Comparison of ENCODE assay signal across 8 mouse cellular contexts in the genomic region with DNA sequence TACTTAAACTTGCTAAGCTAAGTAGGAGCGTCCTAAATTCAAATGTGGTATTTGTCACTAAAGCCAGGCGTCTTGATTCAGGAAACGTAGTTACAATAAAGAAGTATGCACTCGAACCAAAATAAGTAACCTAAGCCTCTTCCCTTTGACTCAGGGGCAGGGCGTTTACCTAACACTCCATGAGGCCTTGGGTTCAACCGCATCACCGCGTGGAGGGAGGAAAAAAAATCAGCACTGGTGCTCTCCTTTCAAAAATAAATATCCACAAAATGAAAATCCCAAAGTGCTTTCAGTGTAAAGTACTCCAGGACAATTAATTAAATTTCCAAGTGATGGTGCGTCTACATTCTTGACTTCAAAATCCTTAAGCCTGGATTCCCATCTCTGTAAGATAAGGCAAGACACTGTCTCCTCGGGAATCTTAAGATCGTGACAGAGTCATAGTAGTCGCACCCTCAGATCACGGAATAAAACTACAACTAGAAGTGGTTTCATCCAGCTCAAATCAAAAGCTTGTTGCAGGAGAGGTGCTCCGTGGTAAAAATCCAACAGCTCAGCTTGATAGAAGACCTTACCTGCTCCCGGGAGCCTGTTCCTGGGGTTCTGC. TPM values are rescaled to one million over a fixed set of nuclear protein-coding genes. Genes with fewer than 3 reads are reported as not detected.
DNase-seq lines count a peak whose midpoint lies in the region; ATAC-seq and TF ChIP-seq lines count a peak whose summit lies in the region.

No protein-coding gene starts in this region.

- WGBS in kidney, embryonic 16.5 days: 3% methylated on average over 15 of the region's 15 CpGs
- WGBS in hindbrain, embryonic 10.5 days: 9% methylated on average over 15 of the region's 15 CpGs

- no peak for TF ChIP-seq CTCF in bone marrow macrophage, adult 2 months (IDR thresholded peaks at IDR 0.05; ENCODE audit: low read depth, low read length)

- ATAC-seq in kidney, embryonic 16.5 days (ENCODE audit: low FRiP score, low TSS enrichment): no peak
- peak; percentile 9; the same call in 1 of the 2 replicates for ATAC-seq in megakaryocyte-erythroid progenitor cell, adult 5-6 weeks (replicated peaks; ENCODE audit: low FRiP score, low TSS enrichment, poor library complexity, severe bottlenecking)

- TF ChIP-seq POLR2A in bone marrow macrophage, adult 2 months (IDR thresholded peaks at IDR 0.05; ENCODE audit: borderline replicate concordance, low read depth, low read length): no peak

- peak overlapping the region; percentile 92 for H3K27ac ChIP-seq in kidney, embryonic 16.5 days (ENCODE audit: low read length)
- 0 out of 2 replicates have a peak overlapping the region, but pooled peaks have one; percentile 18 for H3K27ac ChIP-seq in bone marrow macrophage, adult 2 months (ENCODE audit: insufficient read depth, low read depth, low read length)
- H3K27ac ChIP-seq in hindbrain, embryonic 10.5 days: peak overlapping the region; percentile 94

- H3K4me2 ChIP-seq in kidney, embryonic 16.5 days (replicated peaks; ENCODE audit: low read depth, low read length): peak overlapping the region; percentile 87

- peak overlapping the region; percentile 100 for H3K4me3 ChIP-seq in kidney, embryonic 16.5 days (ENCODE audit: low read length)
- H3K4me3 ChIP-seq in bone marrow macrophage, adult 2 months (ENCODE audit: insufficient read depth, low read length): peak overlapping the region; percentile 93
- H3K4me3 ChIP-seq in hindbrain, embryonic 10.5 days: peak overlapping the region; percentile 85

- H3K9me3 ChIP-seq in kidney, embryonic 16.5 days (ENCODE audit: low read length): no peaks in the 10 kb centered on the region
- no peaks in the 10 kb centered on the region for H3K9me3 ChIP-seq in hindbrain, embryonic 10.5 days

- H3K36me3 ChIP-seq in kidney, embryonic 16.5 days (ENCODE audit: insufficient read depth, low read length): peaks cover 6% of the 10 kb centered on the region; the same call in 1 of the 2 replicates
- peaks cover 13% of the 10 kb centered on the region for H3K36me3 ChIP-seq in hindbrain, embryonic 10.5 days

- peaks cover 21% of the 10 kb centered on the region for H3K4me1 ChIP-seq in kidney, embryonic 16.5 days (ENCODE audit: insufficient read depth, low read length)
- H3K4me1 ChIP-seq in bone marrow macrophage, adult 2 months (ENCODE audit: control insufficient read depth, insufficient read depth, low read length): peaks cover 24% of the 10 kb centered on the region
- peaks cover 31% of the 10 kb centered on the region for H3K4me1 ChIP-seq in hindbrain, embryonic 10.5 days (replicated peaks)

- intact Hi-C loops in left cerebral cortex, postnatal 25 days (cut with DNase I): loop anchor here (10.0 kb wide), 1 partner anchor 622 kb away; no protein-coding TSS in a partner anchor

- no peaks in the 10 kb centered on the region for H3K27me3 ChIP-seq in kidney, embryonic 16.5 days (ENCODE audit: insufficient read depth, low read length)
- 0 out of 2 replicates have a peak, but pooled peaks cover 5% of the 10 kb centered on the region for H3K27me3 ChIP-seq in hindbrain, embryonic 10.5 days (ENCODE audit: insufficient read depth, poor library complexity, severe bottlenecking)

- H3K9ac ChIP-seq in kidney, embryonic 16.5 days (replicated peaks; ENCODE audit: low read length): peak overlapping the region; percentile 97

- DNase-seq in kidney, postnatal 10 days: no peak
- DNase-seq in hindbrain, embryonic 10.5 days (ENCODE audit: low spot score): no peak
- no peak for DNase-seq in left cerebral cortex, postnatal 25 days (ENCODE audit: low spot score in 2 of 2)
- DNase-seq in adrenal gland, adult (ENCODE audit: inconsistent age in 2 of 2, low spot score in 1 of 2): no peak
- no peak for DNase-seq in frontal cortex, adult 2 months (ENCODE audit: extremely low spot score in 1 of 2, low spot score in 1 of 2)

RNA-seq across cellular contexts. Expression of gene Bdp1, which starts 0.7 kb away (rescaled TPM):
- 25.8 and 27.9 TPM in 2 replicates for polyA plus RNA-seq in kidney, embryonic 16.5 days (2015; fragmentation: Nextera tagmentation; extraction: Ambion mirVana)
- 16.1 and 18.1 TPM in 2 replicates for polyA plus RNA-seq in bone marrow macrophage, adult 2 months (2012; ENCODE audit: insufficient read depth, insufficient read length, missing spikeins)
- 19.3 and 26.2 TPM in 2 replicates for polyA plus RNA-seq in hindbrain, embryonic 10.5 days (2016; fragmentation: Nextera tagmentation; extraction: Ambion mirVana)
- 42.6 and 59.1 TPM in 2 replicates for total RNA-seq in megakaryocyte-erythroid progenitor cell, adult 5-6 weeks (2014; fragmentation: Nextera tagmentation)
- total RNA-seq in megakaryocyte-erythroid progenitor cell, adult 5-6 weeks (2017): 88.1 and 90.2 TPM in 2 replicates
- 10 to 100 TPM; 45.5 to 49.4 TPM for total RNA-seq in left cerebral cortex, postnatal 25 days (2021)
- 15.8 and 16.0 TPM in 2 replicates for polyA plus RNA-seq in frontal cortex, adult 2 months (2012; rRNA removed)

RNA-seq across cellular contexts. Expression of gene Serf1, which starts 4.7 kb away (rescaled TPM):
- 161 and 174 TPM in 2 replicates for polyA plus RNA-seq in kidney, embryonic 16.5 days (2015; fragmentation: Nextera tagmentation; extraction: Ambion mirVana)
- polyA plus RNA-seq in bone marrow macrophage, adult 2 months (2012; ENCODE audit: insufficient read depth, insufficient read length, missing spikeins): 14.9 and 19.7 TPM in 2 replicates
- polyA plus RNA-seq in hindbrain, embryonic 10.5 days (2016; fragmentation: Nextera tagmentation; extraction: Ambion mirVana): 156 and 208 TPM in 2 replicates
- 51.0 and 53.4 TPM in 2 replicates for total RNA-seq in megakaryocyte-erythroid progenitor cell, adult 5-6 weeks (2014; fragmentation: Nextera tagmentation)
- 36.9 and 105 TPM in 2 replicates for total RNA-seq in megakaryocyte-erythroid progenitor cell, adult 5-6 weeks (2017)
- 10 to 100 TPM; 25.2 to 28.5 TPM for total RNA-seq in left cerebral cortex, postnatal 25 days (2021)
- polyA plus RNA-seq in frontal cortex, adult 2 months (2012; rRNA removed): 38.2 and 40.1 TPM in 2 replicates

RNA-seq across cellular contexts. Expression of gene Smn1, which starts 21.5 kb away (rescaled TPM):
- polyA plus RNA-seq in kidney, embryonic 16.5 days (2015; fragmentation: Nextera tagmentation; extraction: Ambion mirVana): 47.7 and 57.7 TPM in 2 replicates
- 22.0 and 35.3 TPM in 2 replicates for polyA plus RNA-seq in bone marrow macrophage, adult 2 months (2012; ENCODE audit: insufficient read depth, insufficient read length, missing spikeins)
- 86.9 and 88.0 TPM in 2 replicates for polyA plus RNA-seq in hindbrain, embryonic 10.5 days (2016; fragmentation: Nextera tagmentation; extraction: Ambion mirVana)
- 81.4 and 87.4 TPM in 2 replicates for total RNA-seq in megakaryocyte-erythroid progenitor cell, adult 5-6 weeks (2014; fragmentation: Nextera tagmentation)
- 68.9 and 86.9 TPM in 2 replicates for total RNA-seq in megakaryocyte-erythroid progenitor cell, adult 5-6 weeks (2017)
- 10 to 100 TPM; 35.7 to 35.9 TPM for total RNA-seq in left cerebral cortex, postnatal 25 days (2021)
- polyA plus RNA-seq in frontal cortex, adult 2 months (2012; rRNA removed): 38.0 and 39.1 TPM in 2 replicates

Comparison
In these comparisons a context has a peak if more than half of its experiments do, and no peak if none do; other contexts are left out.
1. H3K27ac ChIP-seq: peak in every context shown above with its lines; median percentile 94 in hindbrain, embryonic 10.5 days; 92 in kidney, embryonic 16.5 days; 18 in bone marrow macrophage, adult 2 months.